Mouse (Mus musculus) stomach, postnatal 0 days (tissue): ENCODE results near the gene Ifit1bl2. TPM values are rescaled to one million over a fixed set of nuclear protein-coding genes. Genes with fewer than 3 reads are reported as not detected.
A peak's percentile ranks its signal among the peaks of the same experiment; 100 is the strongest.

Experiments used
- ATAC-seq: fragments of 200-750 bp; cut with Nextera tagmentation; 2 replicates; pipeline ENCODE4 v1.8.0; 2017; ENCODE audit not compliant: low FRiP score, low TSS enrichment
- DNase-seq: peaks from one replicate; pipeline ENCODE4 v3.0.0-alpha.2; 2016; ENCODE audit warnings: low spot score
- H3K27ac ChIP-seq: fragments of 300-500 bp; sonication (generic); replicated peaks from 2 replicates; pipeline ENCODE4 v1.5.1; 2014; ENCODE audit warnings: mild to moderate bottlenecking, control low read depth
- H3K27me3 ChIP-seq: fragments of 300-500 bp; sonication (generic); 2 replicates; pipeline ENCODE4 v1.6.1; 2014; ENCODE audit warnings: low read length; ENCODE audit not compliant: control insufficient read depth, insufficient read depth
- H3K36me3 ChIP-seq: fragments of 300-500 bp; sonication (generic); 2 replicates; pipeline ENCODE4 v1.6.1; 2014; ENCODE audit warnings: low read length, mixed read lengths; ENCODE audit not compliant: control insufficient read depth, insufficient read depth
- H3K4me1 ChIP-seq: fragments of 300-500 bp; sonication (generic); replicated peaks from 2 replicates; pipeline ENCODE4 v1.6.1; 2014; ENCODE audit warnings: antibody characterized with exemption; ENCODE audit not compliant: control insufficient read depth, insufficient read depth
- H3K4me2 ChIP-seq: fragments of 300-500 bp; sonication (generic); replicated peaks from 2 replicates; pipeline ENCODE4 v1.6.1; 2014; ENCODE audit warnings: low read depth, mild to moderate bottlenecking, control low read depth, moderate library complexity
- H3K4me3 ChIP-seq: fragments of 300-500 bp; sonication (generic); 2 replicates; pipeline ENCODE4 v1.5.1; 2014; ENCODE audit warnings: low read depth, low read length, control low read depth
- H3K9ac ChIP-seq: fragments of 300-500 bp; sonication (generic); 2 replicates; pipeline ENCODE4 v1.6.1; 2014; ENCODE audit warnings: mild to moderate bottlenecking, low read length, control low read depth, mixed read lengths
- H3K9me3 ChIP-seq: fragments of 300-500 bp; sonication (generic); 2 replicates; pipeline ENCODE4 v1.6.1; 2016; ENCODE audit warnings: low read length; ENCODE audit not compliant: control insufficient read depth
- CTCF ChIP-seq: IDR thresholded peaks from 2 replicates; pipeline ENCODE4 v1.5.1; 2016; ENCODE audit warnings: antibody characterized with exemption, low read depth, mild to moderate bottlenecking, moderate library complexity
- EP300 ChIP-seq: optimal IDR thresholded peaks from 2 replicates; pipeline ENCODE3; 2016; ENCODE audit warnings: antibody characterized with exemption
- WGBS: fragments of 180-500 bp; shearing (Covaris S2); extraction: QIAGEN DNeasy Blood & Tissue Kit; methylation state at CpG from one replicate; pipeline ENCODE4 v1.1.7; 2014; 5-methylcytosine and 5-hydroxymethylcytosine counted together
- polyA plus RNA-seq: library from polyadenylated mRNA; unstranded; fragments of >200 nt; fragmentation: Nextera tagmentation; extraction: Ambion mirVana; gene quantifications from 2 replicates; pipeline ENCODE4 v1.2.1, GENCODE M21; 2015

The Ifit1bl2 gene
- 0.04 and 0.10 TPM in 2 replicates for polyA plus RNA-seq

GRCm38 (mm10) chr19:34640623-34641022 lies at the start of gene Ifit1bl2, which contains the start of gene Ifit1:
Gene Ifit1bl2, minus strand, starts transcription at chr19:34640743.
Gene Ifit1, plus strand, starts transcription at chr19:34640871.
- ATAC-seq, result peak; percentile 75; the same call in 1 of the 2 replicates
- Histone ChIP-seq H3K27ac (no peak within 1 kb of the TSS), H3K9ac (peak within 1 kb of the TSS; percentile 43), H3K36me3 (no peaks in the 10 kb centered on the region), H3K4me1 (no peaks in the 10 kb centered on the region), H3K9me3 (no peaks in the 10 kb centered on the region), H3K27me3 (no peaks in the 10 kb centered on the region), H3K4me3 (peak within 1 kb of the TSS; percentile 25), H3K4me2 (peak within 1 kb of the TSS; percentile 49)
- 18% methylated on average over 4 of the region's 4 CpGs for WGBS
- DNase-seq, result peak; percentile 28
- no peak for TF ChIP-seq EP300
- no peak for TF ChIP-seq CTCF

GRCm38 (mm10) chr19:34685530-34685929 lies 45.0 kb upstream of the Ifit1bl2 start:
- no peak overlapping the region for H3K9ac ChIP-seq
- no peak overlapping the region for H3K4me3 ChIP-seq
- 100% methylated on average over 1 of the region's 1 CpGs for WGBS
- no peak for DNase-seq
- H3K9me3 ChIP-seq, result no peaks in the 10 kb centered on the region
- ATAC-seq, result no peak
- no peak overlapping the region for H3K27ac ChIP-seq
- H3K27me3 ChIP-seq, result no peaks in the 10 kb centered on the region
- H3K4me2 ChIP-seq, result no peak overlapping the region
- no peaks in the 10 kb centered on the region for H3K4me1 ChIP-seq
- no peak for TF ChIP-seq CTCF
- TF ChIP-seq EP300, result no peak
- H3K36me3 ChIP-seq, result no peaks in the 10 kb centered on the region

GRCm38 (mm10) chr19:34684857-34685256 lies 44.3 kb upstream of the Ifit1bl2 start:
- 55% methylated on average over 1 of the region's 1 CpGs for WGBS

GRCm38 (mm10) chr19:34678428-34678827 lies 37.9 kb upstream of the Ifit1bl2 start:
- H3K9ac ChIP-seq, result no peak overlapping the region
- WGBS, result 88% methylated on average over 4 of the region's 4 CpGs
- H3K27me3 ChIP-seq, result no peaks in the 10 kb centered on the region
- TF ChIP-seq EP300 (no peak), CTCF (no peak)
- H3K27ac ChIP-seq, result no peak overlapping the region
- DNase-seq, result no peak
- ATAC-seq, result no peak
- H3K4me3 ChIP-seq, result no peak overlapping the region
- no peak overlapping the region for H3K4me2 ChIP-seq
- H3K9me3 ChIP-seq, result no peaks in the 10 kb centered on the region
- no peaks in the 10 kb centered on the region for H3K36me3 ChIP-seq
- H3K4me1 ChIP-seq, result no peaks in the 10 kb centered on the region

More at GRCm38 (mm10) chr19:34684857-34685256, 44.3 kb upstream of the Ifit1bl2 start:
- H3K36me3 ChIP-seq, result no peaks in the 10 kb centered on the region
- H3K27ac ChIP-seq, result no peak overlapping the region
- H3K4me1 ChIP-seq, result no peaks in the 10 kb centered on the region
- DNase-seq (peak; percentile 58), ATAC-seq (peak; percentile 61; the same call in 1 of the 2 replicates)
- H3K4me3 ChIP-seq, result no peak overlapping the region
- H3K9me3 ChIP-seq, result no peaks in the 10 kb centered on the region
- TF ChIP-seq CTCF (peak; percentile 80), EP300 (no peak)
- H3K4me2 ChIP-seq, result no peak overlapping the region
- no peak overlapping the region for H3K9ac ChIP-seq
- no peaks in the 10 kb centered on the region for H3K27me3 ChIP-seq

- 35% methylated on average over 7 of the region's 7 CpGs for WGBS
These were observed 32.9 kb upstream of the Ifit1bl2 start for GRCm38 (mm10) chr19:34673476-34673875.

GRCm38 (mm10) chr19:34666127-34666526 lies 25.6 kb upstream of the Ifit1bl2 start:
- WGBS, result under 1% methylated on average over 5 of the region's 5 CpGs
- ATAC-seq, result no peak
- no peaks in the 10 kb centered on the region for H3K9me3 ChIP-seq

More at GRCm38 (mm10) chr19:34673476-34673875, 32.9 kb upstream of the Ifit1bl2 start:
- H3K9me3 ChIP-seq, result no peaks in the 10 kb centered on the region
- H3K9ac ChIP-seq, result no peak overlapping the region
- no peak overlapping the region for H3K27ac ChIP-seq
- H3K27me3 ChIP-seq, result no peaks in the 10 kb centered on the region
- no peak overlapping the region for H3K4me2 ChIP-seq
- no peak for TF ChIP-seq CTCF
- TF ChIP-seq EP300, result no peak
- peak; percentile 31 for DNase-seq
- ATAC-seq, result no peak
- H3K36me3 ChIP-seq, result no peaks in the 10 kb centered on the region
- H3K4me3 ChIP-seq, result no peak overlapping the region
- no peaks in the 10 kb centered on the region for H3K4me1 ChIP-seq

More at GRCm38 (mm10) chr19:34666127-34666526, 25.6 kb upstream of the Ifit1bl2 start:
- no peaks in the 10 kb centered on the region for H3K27me3 ChIP-seq
- H3K4me1 ChIP-seq, result no peaks in the 10 kb centered on the region
- no peaks in the 10 kb centered on the region for H3K36me3 ChIP-seq
- H3K27ac ChIP-seq, result no peak overlapping the region
- peak; percentile 94 for TF ChIP-seq CTCF
- TF ChIP-seq EP300, result no peak
- H3K4me2 ChIP-seq, result no peak overlapping the region
- DNase-seq, result peak; percentile 68
- no peak overlapping the region for H3K9ac ChIP-seq
- H3K4me3 ChIP-seq, result no peak overlapping the region
